Mouse (Mus musculus) myocyte (in vitro differentiated cells): ENCODE data around the gene Pdpk1. TPM values are rescaled to one million over a fixed set of nuclear protein-coding genes. Genes with fewer than 3 reads are reported as not detected.

Experiments
- H3K27me3 ChIP-seq: one replicate; pipeline ENCODE4 v1.6.1; 2011; ENCODE audit not compliant: control insufficient read depth, insufficient read depth, insufficient read length
- H3K36me3 ChIP-seq: one replicate; pipeline ENCODE4 v1.6.1; 2011; ENCODE audit not compliant: control insufficient read depth, insufficient read depth
- H3K4me2 ChIP-seq: one replicate; pipeline ENCODE4 v1.6.1; 2011; ENCODE audit warnings: low read depth, control low read depth
- H3K4me3 ChIP-seq: one replicate; pipeline ENCODE4 v1.5.1; 2011; ENCODE audit warnings: mild to moderate bottlenecking, control low read depth, moderate library complexity
- H3K79me2 ChIP-seq: one replicate; pipeline ENCODE4 v1.6.1; 2011; ENCODE audit not compliant: control insufficient read depth, insufficient read depth
- H3ac ChIP-seq: one replicate; pipeline ENCODE4 v1.6.1; 2011; ENCODE audit not compliant: control insufficient read depth, insufficient read length
- CEBPB ChIP-seq: IDR thresholded peaks from 2 replicates; pipeline ENCODE4 v1.6.1; 2011; ENCODE audit warnings: mild to moderate bottlenecking, moderate library complexity; ENCODE audit not compliant: poor library complexity, insufficient read depth, severe bottlenecking
- E2F4 ChIP-seq: IDR thresholded peaks from one replicate; pipeline ENCODE4 v1.6.1; 2011; ENCODE audit warnings: mild to moderate bottlenecking, control low read depth, moderate library complexity; ENCODE audit not compliant: insufficient read depth
- MAX ChIP-seq: IDR thresholded peaks from one replicate; pipeline ENCODE4 v1.6.1; 2011; ENCODE audit warnings: low read depth, mild to moderate bottlenecking, control low read depth
- MYOD1 ChIP-seq, 3 experiments: IDR thresholded peaks; one replicate each; pipeline ENCODE4 v1.6.1; 2011; ENCODE audit warnings: control low read depth in 2 of 3, low read depth in 2 of 3, mild to moderate bottlenecking in 2 of 3, moderate library complexity in 1 of 3; ENCODE audit not compliant: insufficient read length in 2 of 3, control insufficient read depth in 1 of 3
- MYOG ChIP-seq, 3 experiments: IDR thresholded peaks; one replicate each; pipeline ENCODE4 v1.6.1; 2011; ENCODE audit warnings: control low read depth in 2 of 3, low read depth in 2 of 3, mild to moderate bottlenecking in 2 of 3; ENCODE audit not compliant: insufficient read length in 2 of 3, control insufficient read depth in 1 of 3, insufficient read depth in 1 of 3
- POLR2A ChIP-seq: IDR thresholded peaks from one replicate; pipeline ENCODE4 v1.6.1; 2011; ENCODE audit warnings: low read depth, mild to moderate bottlenecking, control low read depth, moderate library complexity; ENCODE audit not compliant: insufficient read length
- POLR2AphosphoS2 ChIP-seq: IDR thresholded peaks from one replicate; pipeline ENCODE4 v1.6.1; 2011; ENCODE audit warnings: low read depth, control low read depth; ENCODE audit not compliant: insufficient read length
- REST ChIP-seq: IDR thresholded peaks from one replicate; pipeline ENCODE4 v1.6.1; 2011; ENCODE audit warnings: mild to moderate bottlenecking, control low read depth, moderate library complexity; ENCODE audit not compliant: insufficient read depth, insufficient read length
- SRF ChIP-seq: IDR thresholded peaks from one replicate; pipeline ENCODE4 v1.6.1; 2011; ENCODE audit warnings: low read depth; ENCODE audit not compliant: control insufficient read depth, insufficient read length
- TCF12 ChIP-seq: IDR thresholded peaks from one replicate; pipeline ENCODE4 v1.6.1; 2011; ENCODE audit warnings: mild to moderate bottlenecking, control low read depth; ENCODE audit not compliant: poor library complexity, insufficient read depth, severe bottlenecking
- TCF3 ChIP-seq: IDR thresholded peaks from one replicate; pipeline ENCODE4 v1.6.1; 2011; ENCODE audit warnings: low read depth, control low read depth; ENCODE audit not compliant: insufficient read length
- USF1 ChIP-seq: IDR thresholded peaks from one replicate; pipeline ENCODE4 v1.6.1; 2011; ENCODE audit warnings: low read depth, mild to moderate bottlenecking, control low read depth, moderate library complexity
- polyA plus RNA-seq: library from polyadenylated mRNA; unstranded; fragments of >200 nt; fragmentation: generic; extraction: Trizol; gene quantifications from one replicate; pipeline ENCODE4 v1.2.1, GENCODE M21; 2012; ENCODE audit warnings: missing spikeins

Pdpk1 gene
- polyA plus RNA-seq, 1 experiment: 10.1 TPM

DNA sequence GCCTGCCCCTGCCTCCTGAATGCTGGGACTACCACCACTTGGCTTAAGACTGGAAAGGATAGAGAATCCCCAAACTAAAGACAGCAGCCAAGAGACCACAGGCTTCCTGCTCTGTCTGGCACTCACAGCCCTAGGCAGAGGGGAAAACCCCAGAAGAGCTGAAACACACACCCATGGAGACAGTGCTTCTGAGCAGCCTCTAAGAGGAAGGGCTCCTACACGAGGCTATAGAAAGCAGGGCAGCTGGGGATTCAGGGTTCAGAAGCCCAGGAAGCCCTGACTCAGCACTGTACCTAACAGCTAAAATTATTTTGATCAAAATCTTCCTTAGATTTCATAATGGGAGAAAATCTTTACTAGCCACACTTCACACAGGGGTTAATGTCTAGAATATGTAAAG, 66.1 kb downstream of the Pdpk1 start:
- peaks cover 30% of the 10 kb centered on the region for H3K36me3 ChIP-seq
- no peak for TF ChIP-seq E2F4
- TF ChIP-seq REST: no peak
- no peak for TF ChIP-seq MAX
- no peak for TF ChIP-seq TCF12
- TF ChIP-seq TCF3: no peak
- no peak overlapping the region for H3K4me3 ChIP-seq
- no peaks in the 10 kb centered on the region for H3K79me2 ChIP-seq
- H3K27me3 ChIP-seq: no peaks in the 10 kb centered on the region
- no peak overlapping the region for H3K4me2 ChIP-seq
- H3ac ChIP-seq: no peak overlapping the region

DNA sequence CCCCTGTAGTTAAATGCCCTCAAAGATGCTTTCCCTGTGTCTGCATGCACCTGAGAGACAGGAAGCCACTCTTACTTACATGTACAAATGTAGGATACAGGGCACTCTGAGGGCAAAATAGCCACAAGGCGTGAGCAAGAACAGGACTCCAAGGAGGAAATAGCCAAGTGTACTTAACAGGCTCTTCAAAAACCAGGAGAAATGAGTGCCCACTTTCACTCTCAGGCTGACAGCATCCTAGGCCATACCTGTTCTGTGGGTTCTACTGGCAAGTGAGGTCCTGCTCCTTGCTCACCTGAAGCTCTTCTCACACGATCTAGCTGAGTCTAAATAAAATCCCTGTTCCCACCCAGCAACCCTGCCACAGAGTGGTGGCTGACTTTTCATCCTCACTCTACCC, 73.6 kb downstream of the Pdpk1 start:
- Histone ChIP-seq H3K36me3 (peaks cover 25% of the 10 kb centered on the region), H3K4me3 (no peak overlapping the region), H3K27me3 (no peaks in the 10 kb centered on the region), H3K79me2 (peaks cover 10% of the 10 kb centered on the region), H3ac (no peak overlapping the region), H3K4me2 (no peak overlapping the region)
- no peak for TF ChIP-seq POLR2AphosphoS2

DNA sequence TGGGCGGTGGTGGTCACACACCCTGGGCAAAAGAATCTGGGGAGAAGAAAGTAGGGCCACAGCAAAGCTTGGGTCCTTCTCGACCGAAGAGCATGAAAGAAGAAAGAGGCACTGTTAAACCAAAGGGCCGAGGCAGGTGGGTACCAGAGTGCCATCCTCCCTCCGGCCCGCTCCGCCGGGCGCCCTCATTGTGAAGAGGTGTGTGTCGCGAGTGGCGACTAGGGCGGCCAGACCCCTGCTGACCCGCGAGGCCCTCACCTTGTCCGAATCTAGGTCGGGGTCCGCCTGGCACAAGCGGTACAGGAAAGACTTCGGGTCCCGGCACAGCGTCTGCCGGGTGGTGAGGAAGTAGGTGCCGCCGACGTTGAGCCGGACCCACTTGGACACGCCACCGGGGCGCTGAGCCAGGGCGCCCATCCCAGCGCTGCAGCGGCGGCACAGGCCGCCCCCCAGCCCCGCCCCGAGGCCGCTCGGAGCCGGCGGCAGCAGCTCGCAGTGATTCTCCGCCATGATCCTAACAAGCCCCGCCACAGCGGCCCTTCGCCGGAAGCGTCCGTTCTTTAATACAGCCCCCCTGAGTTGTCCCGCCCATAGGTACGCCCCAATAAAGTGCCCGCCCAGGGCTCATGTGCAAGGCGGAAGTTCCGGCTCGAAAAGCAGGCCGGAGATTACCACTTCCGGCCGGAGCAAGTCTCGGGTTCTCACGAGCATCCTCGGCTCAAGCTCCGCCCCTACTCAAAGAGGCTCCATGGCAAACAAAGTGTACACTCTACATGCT, 77.6 kb downstream of the Pdpk1 start, which contains the start of gene Kctd5:
Kctd5 (minus strand) TSS at position 567 of the 778 bp plus-strand sequence.
- Histone ChIP-seq H3K79me2 (peaks cover 50% of the 10 kb centered on the region), H3ac (peak within 1 kb of the TSS; percentile 89), H3K36me3 (peaks cover 14% of the 10 kb centered on the region), H3K27me3 (no peaks in the 10 kb centered on the region), H3K4me2 (peak within 1 kb of the TSS; percentile 82), H3K4me3 (peak within 1 kb of the TSS; percentile 71)
- peak in 1 of 3 experiments; percentile 6 for TF ChIP-seq MYOD1 (IDR thresholded peaks at IDR 0.05; ENCODE audit: control insufficient read depth in 1 of 3, insufficient read length in 2 of 3, low read depth in 2 of 3)
- TF ChIP-seq REST: no peak
- TF ChIP-seq POLR2A: peak; percentile 78
- TF ChIP-seq TCF12: no peak
- TF ChIP-seq SRF: peak; percentile 61
- TF ChIP-seq USF1: peak; percentile 27
- peak; percentile 92 for TF ChIP-seq POLR2AphosphoS2
- no peak for TF ChIP-seq E2F4
- peak in 1 of 3 experiments; percentile 21 for TF ChIP-seq MYOG (IDR thresholded peaks at IDR 0.05; ENCODE audit: control insufficient read depth in 1 of 3, insufficient read depth in 1 of 3, insufficient read length in 2 of 3, low read depth in 2 of 3)
- TF ChIP-seq CEBPB: no peak
- TF ChIP-seq MAX: no peak
- TF ChIP-seq TCF3: no peak

DNA sequence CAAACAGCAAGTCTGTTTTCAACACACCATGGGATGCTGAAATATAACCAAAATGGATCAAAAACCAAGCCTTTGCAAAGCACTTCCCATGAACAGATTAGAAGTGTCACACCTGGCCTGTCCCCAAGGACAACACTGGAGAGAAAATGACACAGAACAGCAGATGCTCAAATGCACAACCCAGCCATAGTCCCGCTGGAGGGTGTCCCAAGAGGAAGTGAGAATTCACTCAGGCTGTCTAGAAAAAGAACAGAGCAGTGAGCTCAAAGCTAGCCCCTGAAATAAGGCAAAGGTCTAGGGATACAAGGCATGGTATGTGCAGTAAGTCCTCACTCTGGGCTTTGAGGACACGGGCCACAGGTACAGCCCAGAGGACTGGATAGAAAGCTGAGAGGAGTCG, 81.2 kb downstream of the Pdpk1 start:
- H3K4me3 ChIP-seq: no peak overlapping the region
- H3K4me2 ChIP-seq: no peak overlapping the region
- peaks cover 80% of the 10 kb centered on the region for H3K79me2 ChIP-seq
- H3ac ChIP-seq: no peak overlapping the region
- no peaks in the 10 kb centered on the region for H3K27me3 ChIP-seq
- TF ChIP-seq CEBPB (no peak), TCF3 (no peak), USF1 (no peak), MAX (no peak), E2F4 (no peak), TCF12 (no peak), MYOG (IDR thresholded peaks at IDR 0.05; ENCODE audit: control insufficient read depth in 1 of 3, insufficient read depth in 1 of 3, insufficient read length in 2 of 3, low read depth in 2 of 3) (no peak), POLR2AphosphoS2 (no peak), POLR2A (no peak), MYOD1 (IDR thresholded peaks at IDR 0.05; ENCODE audit: control insufficient read depth in 1 of 3, insufficient read length in 2 of 3, low read depth in 2 of 3) (no peak), REST (no peak)
- H3K36me3 ChIP-seq: peaks cover 4% of the 10 kb centered on the region

DNA sequence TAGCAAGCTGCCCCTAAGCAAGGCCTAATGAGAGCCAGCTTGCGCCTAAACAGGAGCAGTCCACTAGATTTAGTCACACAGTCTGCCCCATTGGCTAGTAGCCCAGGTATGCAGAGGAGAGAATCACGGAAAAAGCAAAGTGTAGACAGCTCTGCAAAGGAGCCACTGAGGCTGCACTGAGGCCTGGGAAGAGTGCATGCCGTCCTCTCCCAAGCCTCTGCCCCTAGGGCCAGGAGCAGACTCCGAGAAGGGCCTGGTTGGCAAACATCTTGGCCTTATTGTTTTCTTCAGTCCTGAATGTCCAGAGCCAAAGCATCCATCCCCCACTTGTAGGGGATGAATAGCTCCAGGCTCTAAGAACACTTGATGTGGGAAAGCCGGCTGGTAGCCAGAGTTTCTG, 82.5 kb downstream of the Pdpk1 start:
- no peak for TF ChIP-seq SRF
- Histone ChIP-seq H3K4me2 (no peak overlapping the region), H3K79me2 (peaks cover 93% of the 10 kb centered on the region), H3K36me3 (peaks cover 4% of the 10 kb centered on the region), H3ac (no peak overlapping the region), H3K4me3 (no peak overlapping the region), H3K27me3 (no peaks in the 10 kb centered on the region)
